Mouse (Mus musculus) adrenal gland, postnatal 10 days (tissue): ENCODE data around the gene Mkrn2os. TPM values are rescaled to one million over a fixed set of nuclear protein-coding genes. Genes with fewer than 3 reads are reported as not detected.
"Not testable (repeated sequence)": the region's sequence is repeated elsewhere in the genome, so short reads cannot be mapped to it uniquely, and the experiment has no call there.

ENCODE experiments used
- DNase-seq: peaks from one replicate; pipeline ENCODE4 v3.0.0; 2021; ENCODE audit warnings: mixed read lengths
- long read RNA-seq, 2 experiments: library from polyadenylated mRNA; stranded (forward); transcript quantifications; one replicate each; pipeline ENCODE4 v2.0.0; 2021
- total RNA-seq, 2 experiments: library from RNA; stranded (reverse); gene quantifications; 2 replicates each; pipeline ENCODE4 v1.2.3; 2021

The Mkrn2os gene
- total RNA-seq: under 1 TPM; 0.51 to 0.81 TPM
- long read RNA-seq, experiment 1, partial matches to known transcripts: 0 of 3 reads
- long read RNA-seq, experiment 1, other reads (novel, unspliced or antisense): 1 of 3 reads
- long read RNA-seq, experiment 2: 0 reads

- DNase-seq: no peak
Observed at GRCm38 (mm10) chr6:115592458-115592857, at the start of gene Mkrn2os. Gene Mkrn2os, minus strand, starts transcription at chr6:115592576.

DNA sequence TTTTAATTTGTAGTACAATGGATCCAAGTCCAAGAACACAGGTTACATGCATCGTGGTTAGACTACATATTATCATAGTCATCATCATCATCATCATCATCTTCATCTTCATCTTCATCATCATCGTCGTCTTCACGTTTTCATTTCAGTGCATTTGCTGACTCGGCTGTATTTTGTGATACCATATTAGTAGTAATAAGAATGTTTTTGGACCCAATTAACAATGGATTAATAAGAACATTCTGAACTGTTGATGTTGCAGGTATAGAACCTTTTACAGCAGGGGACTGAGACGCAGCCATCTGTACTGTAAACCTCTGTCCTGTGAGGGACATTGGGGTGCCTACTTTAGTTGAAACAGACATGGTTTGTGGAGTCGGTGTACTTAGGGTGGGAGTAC, 45.8 kb upstream of the Mkrn2os start:
- not testable (repeated sequence) for DNase-seq

DNA sequence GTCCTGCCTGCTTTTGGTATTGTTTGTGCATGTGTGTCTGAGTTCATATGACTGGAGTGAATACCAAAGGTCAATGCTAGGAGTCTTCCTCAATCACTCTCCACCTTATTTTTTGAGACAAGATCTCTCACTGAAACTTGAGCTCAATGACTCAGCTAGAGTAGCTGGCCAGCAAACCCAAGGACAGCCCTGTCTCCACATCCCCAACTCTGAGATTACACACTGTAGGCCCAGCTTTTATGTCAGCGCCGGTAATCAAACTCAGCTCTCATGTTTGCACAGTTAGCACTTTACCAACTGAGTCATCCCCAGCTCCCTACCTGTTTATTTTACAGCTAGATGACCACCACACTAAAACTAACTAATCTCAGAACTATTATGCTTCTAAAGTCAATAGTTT, 41.6 kb upstream of the Mkrn2os start:
- peak; percentile 36 for DNase-seq

DNA sequence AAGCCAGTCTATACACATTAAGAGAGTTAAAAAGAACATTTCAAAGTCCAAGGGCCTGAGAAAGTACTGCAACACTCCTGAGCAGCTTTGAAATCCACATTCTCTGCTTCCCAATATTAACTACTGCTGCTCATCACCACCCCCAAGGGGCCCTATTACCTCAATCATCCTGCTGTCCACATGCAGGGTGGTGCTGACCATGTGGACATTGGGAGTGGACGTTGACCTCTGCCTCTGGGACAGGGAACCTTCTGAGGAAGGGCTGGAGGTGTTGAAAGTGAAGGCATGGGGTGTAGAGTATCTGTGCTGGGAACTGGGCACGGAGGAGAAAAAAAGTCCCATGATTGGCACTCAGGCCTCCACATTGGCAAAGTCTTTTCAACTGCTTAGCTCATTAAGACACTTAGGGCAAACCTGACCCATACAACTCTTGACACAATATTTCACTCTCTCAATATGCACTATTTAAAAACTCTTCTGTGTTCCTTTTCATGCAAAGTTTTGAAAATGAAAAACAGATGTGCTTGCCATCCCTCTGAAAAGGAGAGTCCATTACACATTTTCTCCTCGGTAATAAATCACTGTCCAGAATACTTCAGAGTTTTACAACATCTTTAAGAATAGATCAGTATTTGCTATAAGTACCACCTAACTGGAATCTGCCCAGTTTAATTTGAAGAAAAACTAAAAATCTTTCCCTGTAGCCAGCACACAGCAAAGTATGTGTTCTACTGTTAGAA, 38.9 kb upstream of the Mkrn2os start:
- no peak for DNase-seq

- DNase-seq: no peak
Observed at GRCm38 (mm10) chr6:115626121-115626520, 33.7 kb upstream of the Mkrn2os start.

DNA sequence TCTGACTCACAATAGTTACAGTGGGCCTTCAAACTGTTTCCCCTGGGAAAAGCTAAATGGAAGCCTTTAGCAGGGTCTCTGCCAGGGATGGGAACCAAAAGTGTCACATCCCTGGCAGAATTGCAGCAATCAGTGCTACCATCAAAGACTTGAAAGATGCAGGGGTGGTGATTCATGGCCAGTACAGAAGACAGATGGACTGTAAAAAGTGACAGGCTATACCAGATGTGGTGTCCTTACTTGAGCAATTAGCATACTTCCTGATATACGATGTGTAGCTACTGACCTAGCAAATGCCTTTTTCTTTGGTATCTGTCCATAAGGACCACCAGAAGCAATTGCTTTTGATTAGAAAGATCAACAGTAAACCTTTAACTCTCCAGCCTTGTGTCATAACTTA, 28.6 kb upstream of the Mkrn2os start:
- no peak for DNase-seq

DNA sequence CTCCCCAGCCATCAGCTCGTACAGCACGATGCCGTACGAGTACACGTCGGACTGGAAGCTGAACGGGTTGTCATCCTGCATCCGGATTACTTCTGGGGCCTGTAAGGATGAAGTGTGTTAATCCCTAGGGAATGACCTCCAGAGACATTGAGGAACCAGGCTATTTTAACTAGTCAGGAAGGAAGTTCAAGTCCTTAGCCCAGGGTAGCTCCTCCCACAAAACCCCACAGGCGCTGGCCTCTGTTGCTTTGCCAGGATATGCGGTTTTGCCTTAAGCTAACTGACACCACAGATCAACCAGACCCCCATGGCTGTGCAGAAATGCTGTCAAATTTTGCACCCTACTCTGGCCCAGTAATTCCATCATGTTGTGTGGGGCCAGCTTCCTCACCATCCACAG, 27.4 kb upstream of the Mkrn2os start:
- DNase-seq: no peak

- no peak for DNase-seq
Observed at GRCm38 (mm10) chr6:115615983-115616382, 23.6 kb upstream of the Mkrn2os start.

DNA sequence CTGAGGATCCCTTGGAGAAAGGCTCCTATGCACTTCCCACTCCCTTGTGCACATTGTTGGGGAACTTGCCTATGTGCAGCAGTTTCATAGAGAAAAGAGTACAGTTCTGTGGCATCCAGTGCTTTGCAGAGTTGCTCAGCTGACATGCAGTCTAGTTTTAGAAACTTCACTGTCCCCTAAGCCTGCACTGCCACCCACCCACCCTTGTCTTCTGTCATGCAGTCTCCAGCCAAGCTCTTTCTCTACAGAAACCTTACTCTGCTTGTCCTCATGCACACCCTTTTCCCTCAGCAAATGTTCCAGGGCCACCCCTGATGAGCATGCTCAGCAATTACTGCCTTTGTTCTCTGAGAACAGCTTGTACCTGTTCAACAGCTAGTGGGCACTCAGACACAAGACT, 21.4 kb upstream of the Mkrn2os start:
- DNase-seq: no peak

DNA sequence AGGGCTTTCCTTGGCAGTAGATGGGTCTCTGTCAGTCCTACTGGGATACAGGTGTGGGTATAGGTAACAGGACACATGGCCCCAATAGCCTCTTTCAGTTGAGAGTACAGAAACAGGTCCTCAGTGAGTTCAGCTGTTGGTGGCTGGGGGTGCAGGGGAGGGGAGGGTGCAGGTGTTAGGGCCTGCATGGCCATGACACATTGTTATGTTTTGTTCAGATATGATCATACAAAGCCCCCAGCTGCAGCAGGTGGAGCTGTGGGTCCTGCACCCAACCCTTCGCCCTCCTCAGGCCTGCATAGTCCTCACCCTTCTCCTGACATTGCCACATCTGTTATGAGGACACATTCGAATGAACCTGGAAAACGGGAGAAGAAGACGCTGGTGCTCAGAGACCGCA, 17.9 kb upstream of the Mkrn2os start:
- no peak for DNase-seq

- DNase-seq: peak; percentile 38
Observed at GRCm38 (mm10) chr6:115609121-115609520, 16.7 kb upstream of the Mkrn2os start.

DNA sequence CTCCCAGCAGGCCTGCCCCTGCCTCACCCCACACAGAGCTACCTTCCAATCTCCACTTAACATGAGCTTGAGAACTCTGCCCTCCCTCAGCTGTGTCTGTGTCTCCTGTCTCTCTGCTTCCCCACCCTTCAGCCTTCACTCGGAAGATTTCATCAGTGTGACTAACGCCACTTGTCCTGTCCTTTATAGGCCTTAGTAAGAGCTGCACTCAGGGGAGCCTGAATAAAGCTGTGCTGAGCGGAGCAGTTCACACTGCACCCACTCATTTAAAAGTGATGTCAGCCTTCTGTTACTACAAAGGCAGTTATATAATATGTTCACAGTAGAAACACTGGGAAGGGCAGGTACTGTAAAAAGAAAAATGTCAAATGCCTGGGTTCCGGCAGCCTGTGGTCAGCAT, 15.1 kb upstream of the Mkrn2os start:
- peak; percentile 41 for DNase-seq

- no peak for DNase-seq
Observed at GRCm38 (mm10) chr6:115606461-115606860, 14.1 kb upstream of the Mkrn2os start.

- peak; percentile 92 for DNase-seq
Observed at GRCm38 (mm10) chr6:115601715-115602523, 9.5 kb upstream of the Mkrn2os start, which contains the start of gene Mkrn2. Gene Mkrn2, plus strand, starts transcription at chr6:115601902.

- no peak for DNase-seq
Observed at GRCm38 (mm10) chr6:115601322-115601714, 8.9 kb upstream of the Mkrn2os start.

GRCm38 (mm10) chr6:115595667-115596066, 3.3 kb upstream of the Mkrn2os start:
- no peak for DNase-seq

- DNase-seq: no peak
Observed at GRCm38 (mm10) chr6:115594463-115594862, 2.1 kb upstream of the Mkrn2os start.

DNA sequence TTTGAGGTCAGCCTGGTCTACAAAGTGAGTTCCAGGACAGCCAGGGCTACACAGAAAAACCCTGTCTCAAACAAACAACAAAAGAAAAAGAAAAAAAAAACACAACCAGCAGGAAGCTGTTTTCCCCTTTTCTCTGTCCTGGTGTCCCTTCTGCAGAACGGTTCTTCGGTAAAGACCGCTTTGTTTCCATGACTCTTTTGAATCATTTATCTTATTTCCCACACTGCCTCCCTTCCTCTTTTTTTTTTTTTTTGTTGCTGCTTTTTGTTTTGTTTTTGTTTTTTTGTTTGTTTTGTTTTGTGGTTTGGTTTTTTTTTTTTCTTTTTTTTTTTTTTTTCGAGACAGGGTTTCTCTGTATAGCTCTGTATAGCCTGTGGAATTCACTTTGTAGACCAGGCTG, 876 bp upstream of the Mkrn2os start:
- no peak for DNase-seq

DNA sequence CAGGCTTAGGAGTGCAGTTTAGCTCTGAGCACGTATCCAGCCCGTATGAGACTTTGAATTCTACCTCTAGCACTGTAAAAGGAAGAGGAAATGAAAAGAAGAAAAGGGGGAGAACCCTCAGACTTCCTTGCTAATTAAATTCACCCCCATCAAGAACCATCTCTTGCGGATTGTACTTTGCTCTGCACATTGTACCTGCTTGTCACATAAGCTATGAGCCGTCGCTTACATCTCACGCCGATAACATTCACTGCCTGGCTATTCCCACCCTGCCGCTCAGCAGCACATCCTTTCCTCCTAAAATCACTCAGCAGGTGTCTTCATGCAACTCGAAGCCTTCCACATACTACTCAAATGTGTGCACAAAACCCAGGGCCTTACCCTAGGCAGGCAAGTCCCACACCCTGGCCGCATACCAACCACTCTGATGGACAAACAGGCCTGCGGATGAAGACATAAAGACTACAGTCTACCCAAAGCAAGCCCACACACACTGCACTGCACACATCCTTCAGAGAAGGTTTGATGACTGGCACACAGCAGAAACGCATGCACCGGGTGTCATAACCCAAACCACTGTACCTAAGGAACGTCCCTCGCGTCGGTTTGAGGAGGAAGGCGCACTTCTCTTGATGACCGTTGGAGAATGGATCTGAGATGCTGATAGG, 550 bp downstream of the Mkrn2os start:
- DNase-seq: no peak

- DNase-seq: no peak
Observed at GRCm38 (mm10) chr6:115586321-115586720, 6.1 kb downstream of the Mkrn2os start.

DNA sequence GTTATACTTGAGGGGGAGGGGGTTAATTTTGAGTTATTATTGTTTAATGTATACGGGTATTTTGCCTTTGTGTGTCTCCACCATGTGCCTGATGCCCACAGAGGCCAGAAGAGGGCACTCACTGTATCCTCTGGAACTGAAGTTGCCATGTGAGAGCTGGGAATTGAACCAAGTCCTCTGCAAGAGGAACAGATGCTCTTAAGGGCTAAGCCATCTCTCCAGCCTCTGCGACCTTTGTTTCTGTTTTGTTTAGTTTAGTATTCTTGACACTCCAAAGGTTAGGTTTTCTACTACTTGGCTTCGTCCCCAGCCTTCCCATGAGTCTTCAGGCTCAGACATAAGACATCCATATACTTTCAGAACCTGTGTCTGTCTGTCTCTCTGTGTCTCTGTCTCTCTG, 8.2 kb downstream of the Mkrn2os start:
- no peak for DNase-seq

- no peak for DNase-seq
Observed at GRCm38 (mm10) chr6:115583430-115584125, 8.8 kb downstream of the Mkrn2os start.
